Mouse (Mus musculus) kidney, adult 2 months (tissue): ENCODE measurements around the gene Shank2. TPM values are rescaled to one million over a fixed set of nuclear protein-coding genes. Genes with fewer than 3 reads are reported as not detected.
A peak's percentile ranks its signal among the peaks of the same experiment; 100 is the strongest.

Experiments
- DNase-seq: peaks from one replicate; pipeline ENCODE4 v3.0.0; 2021
- H3K27ac ChIP-seq: fragments of 200-500 bp; 2 replicates; pipeline ENCODE4 v1.5.1; 2012; ENCODE audit warnings: low read depth, low read length, control low read depth, inconsistent platforms; ENCODE audit not compliant: insufficient read depth
- H3K27me3 ChIP-seq: fragments of 200-500 bp; replicated peaks from 2 replicates; pipeline ENCODE4 v1.6.1; 2012; ENCODE audit warnings: mild to moderate bottlenecking, moderate library complexity, low read length, inconsistent platforms; ENCODE audit not compliant: control insufficient read depth, insufficient read depth
- H3K36me3 ChIP-seq: fragments of 200-500 bp; 2 replicates; pipeline ENCODE4 v1.6.1; 2012; ENCODE audit warnings: mild to moderate bottlenecking, moderate library complexity, low read length, inconsistent platforms; ENCODE audit not compliant: control insufficient read depth, insufficient read depth
- H3K4me1 ChIP-seq: fragments of 200-500 bp; 2 replicates; pipeline ENCODE4 v1.6.1; 2011; ENCODE audit warnings: low read length; ENCODE audit not compliant: control insufficient read depth, insufficient read depth
- H3K4me3 ChIP-seq: fragments of 200-500 bp; 2 replicates; pipeline ENCODE4 v1.5.1; 2011; ENCODE audit warnings: mild to moderate bottlenecking, low read depth, low read length, control low read depth; ENCODE audit not compliant: insufficient read depth
- CTCF ChIP-seq: fragments of 200-500 bp; conservative IDR thresholded peaks from 2 replicates; pipeline ENCODE4 v1.5.1; 2011; ENCODE audit warnings: low read depth, mild to moderate bottlenecking, control low read depth, low read length, moderate library complexity, mixed read lengths; ENCODE audit not compliant: insufficient read depth, insufficient read length
- POLR2A ChIP-seq: fragments of 200-500 bp; IDR thresholded peaks from one replicate; pipeline ENCODE4 v1.6.1; 2011; ENCODE audit warnings: low read depth, low read length, control low read depth
- WGBS: fragments of 180-500 bp; shearing (Covaris S2); methylation state at CpG from one replicate; pipeline ENCODE4 v1.1.7; 2018; 5-methylcytosine and 5-hydroxymethylcytosine counted together
- polyA plus RNA-seq: library from polyadenylated mRNA; depleted of rRNA; stranded (reverse); fragments of >200 nt; gene quantifications from 2 replicates; pipeline ENCODE4 v1.2.3, GENCODE M21; 2012

Gene Shank2
- polyA plus RNA-seq, 1 experiment = 16.1 TPM

DNA sequence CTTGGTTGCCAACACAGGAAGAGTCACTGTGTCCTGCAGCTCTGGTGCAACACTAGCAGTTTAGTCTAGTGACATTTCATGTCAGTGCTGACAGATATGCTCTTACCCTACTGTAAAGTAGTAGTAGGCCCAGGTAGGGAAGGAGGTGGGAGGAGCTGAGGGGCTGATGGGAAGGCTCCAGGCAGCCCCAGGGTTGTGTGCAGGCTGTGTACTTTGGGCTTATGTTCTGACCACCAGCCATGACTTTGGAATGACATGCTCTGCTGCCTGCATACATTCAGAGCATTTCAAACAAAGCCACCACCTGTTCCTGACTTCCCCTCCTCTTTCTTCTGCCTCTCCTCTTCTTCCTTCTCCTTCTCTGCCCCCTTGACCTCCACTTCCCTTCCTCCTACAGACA lies 211.0 kb downstream of the Shank2 start:
- DNase-seq = no peak
- Histone ChIP-seq H3K36me3 (no peaks in the 10 kb centered on the region), H3K4me1 (no peaks in the 10 kb centered on the region), H3K27me3 (no peaks in the 10 kb centered on the region), H3K4me3 (no peak overlapping the region), H3K27ac (no peak overlapping the region)
- no peak for TF ChIP-seq CTCF
- no peak for TF ChIP-seq POLR2A

DNA sequence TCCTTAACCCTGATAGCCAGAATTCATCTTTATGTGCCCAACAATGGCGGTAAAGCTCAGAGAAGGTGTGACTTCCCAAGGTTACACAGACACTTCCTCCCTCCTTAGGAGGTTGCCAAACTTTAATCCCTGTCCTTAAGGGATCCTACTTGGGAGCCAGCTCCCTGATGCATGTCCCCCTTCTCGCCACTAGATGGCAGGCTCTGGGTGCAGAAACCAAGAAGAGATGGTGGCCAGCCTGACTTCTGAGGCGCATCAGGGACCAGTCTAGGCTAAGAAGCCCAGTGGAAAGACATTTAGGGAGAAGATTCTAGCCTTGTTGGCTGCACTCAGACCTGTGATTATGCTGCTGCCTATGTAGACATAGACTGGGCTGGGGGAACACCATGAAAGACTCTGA lies 215.5 kb downstream of the Shank2 start:
- no peaks in the 10 kb centered on the region for H3K27me3 ChIP-seq
- H3K4me1 ChIP-seq = no peaks in the 10 kb centered on the region
- H3K36me3 ChIP-seq = no peaks in the 10 kb centered on the region
- no peak overlapping the region for H3K27ac ChIP-seq
- H3K4me3 ChIP-seq = no peak overlapping the region
- peak; percentile 74 for DNase-seq
- WGBS = 6% methylated on average over 3 of the region's 3 CpGs
- peak; percentile 91 for TF ChIP-seq CTCF
- TF ChIP-seq POLR2A = no peak

DNA sequence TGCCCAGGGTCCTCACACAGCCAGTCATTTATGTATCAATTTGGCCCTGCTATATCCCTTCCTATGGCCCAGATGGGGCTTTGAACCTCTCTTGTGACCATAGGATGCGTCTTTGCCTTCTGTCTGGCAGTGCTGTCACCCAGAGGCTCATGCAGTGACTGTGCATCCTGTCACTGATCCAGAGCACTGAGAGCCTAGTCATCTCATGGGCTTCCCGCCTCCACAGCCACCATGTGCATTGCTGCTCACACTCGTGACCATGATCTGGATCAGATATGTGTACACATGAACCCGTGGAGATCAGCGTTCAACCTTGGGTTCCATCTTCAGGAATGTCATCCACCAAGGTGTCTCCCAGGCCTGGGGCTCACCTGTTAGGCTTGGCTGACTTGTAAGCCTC lies 227.0 kb downstream of the Shank2 start:
- no peak for DNase-seq
- H3K36me3 ChIP-seq = no peaks in the 10 kb centered on the region
- no peak for TF ChIP-seq POLR2A
- TF ChIP-seq CTCF = no peak
- no peaks in the 10 kb centered on the region for H3K27me3 ChIP-seq
- H3K27ac ChIP-seq = no peak overlapping the region
- H3K4me1 ChIP-seq = no peaks in the 10 kb centered on the region
- no peak overlapping the region for H3K4me3 ChIP-seq
- WGBS = 86% methylated on average over 5 of the region's 5 CpGs

DNA sequence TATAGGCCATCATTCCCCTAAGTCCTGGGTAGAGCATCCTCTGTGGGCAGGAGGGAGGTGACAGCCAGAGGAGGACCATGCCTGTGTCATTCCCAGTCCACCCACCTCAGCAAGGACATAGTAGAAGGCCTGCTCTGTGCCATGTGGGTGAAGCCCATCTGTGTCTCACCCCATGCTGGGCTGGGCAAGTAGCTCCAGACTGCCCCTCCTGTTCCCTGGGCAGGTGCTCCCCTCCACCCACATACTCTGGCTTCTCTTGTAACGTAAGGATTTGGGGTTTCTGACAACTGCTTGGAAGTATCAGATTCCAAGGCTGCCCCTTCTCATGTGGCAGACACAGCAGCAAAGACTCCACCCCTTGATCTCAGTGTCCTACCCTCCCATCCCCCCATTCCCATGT lies 227.7 kb downstream of the Shank2 start:
- Histone ChIP-seq H3K27ac (no peak overlapping the region), H3K36me3 (no peaks in the 10 kb centered on the region), H3K4me1 (no peaks in the 10 kb centered on the region), H3K27me3 (no peaks in the 10 kb centered on the region), H3K4me3 (no peak overlapping the region)
- DNase-seq = no peak
- TF ChIP-seq CTCF (no peak), POLR2A (no peak)
- 71% methylated on average over 1 of the region's 1 CpGs for WGBS

DNA sequence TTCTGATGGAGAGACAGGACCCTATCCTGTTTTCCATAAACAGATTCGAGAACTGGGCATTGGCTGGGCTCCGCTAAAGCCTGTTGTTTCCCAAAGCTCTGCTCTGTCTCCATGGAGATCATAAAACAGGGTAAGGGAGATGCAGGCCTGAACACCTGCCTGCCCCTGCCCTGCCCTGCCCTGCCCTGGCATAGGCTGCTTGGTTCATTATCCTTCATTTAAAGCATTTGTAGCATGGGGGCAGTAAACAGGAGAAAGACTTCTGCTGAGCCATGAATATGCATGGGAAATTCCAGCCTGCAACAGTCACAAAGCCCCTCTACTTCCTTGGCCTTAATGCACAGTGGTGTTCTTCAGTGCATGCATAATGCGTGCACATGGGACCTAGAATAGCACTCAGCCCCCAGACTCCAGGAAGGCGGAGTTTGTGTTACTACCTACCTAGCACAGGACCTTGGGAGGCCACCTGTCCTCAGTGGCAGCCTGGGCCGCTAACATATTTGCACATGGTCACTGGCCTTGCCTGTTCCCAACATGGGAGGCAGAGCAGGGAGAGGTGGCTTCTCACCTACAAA lies 230.5 kb downstream of the Shank2 start:
- WGBS = 62% methylated on average over 5 of the region's 5 CpGs
- no peaks in the 10 kb centered on the region for H3K4me1 ChIP-seq
- H3K27ac ChIP-seq = no peak overlapping the region
- TF ChIP-seq POLR2A = no peak
- TF ChIP-seq CTCF = no peak
- H3K36me3 ChIP-seq = no peaks in the 10 kb centered on the region
- H3K27me3 ChIP-seq = no peaks in the 10 kb centered on the region
- no peak overlapping the region for H3K4me3 ChIP-seq
- no peak for DNase-seq

DNA sequence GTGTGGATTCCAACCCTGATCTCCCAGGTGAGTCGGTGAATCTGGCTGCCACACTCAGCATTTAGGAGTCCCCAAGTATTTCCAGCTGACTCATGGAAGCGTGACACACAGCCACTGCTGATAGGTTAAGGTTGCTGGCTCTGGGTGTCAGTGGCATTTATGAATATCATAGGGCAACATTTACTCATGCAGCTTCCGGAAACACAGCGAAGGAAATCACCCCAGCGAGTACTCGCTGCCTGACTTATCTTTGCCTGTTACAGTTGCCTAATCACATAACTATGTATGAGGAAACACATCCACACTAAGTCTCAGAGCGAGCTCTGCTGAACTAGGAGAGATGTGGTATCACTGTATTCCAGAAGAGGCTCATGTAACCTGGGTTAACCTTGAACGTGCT lies 231.8 kb downstream of the Shank2 start:
- Histone ChIP-seq H3K27ac (no peak overlapping the region), H3K27me3 (no peaks in the 10 kb centered on the region), H3K36me3 (no peaks in the 10 kb centered on the region), H3K4me1 (no peaks in the 10 kb centered on the region), H3K4me3 (no peak overlapping the region)
- no peak for DNase-seq
- WGBS = 60% methylated on average over 8 of the region's 8 CpGs
- no peak for TF ChIP-seq CTCF
- TF ChIP-seq POLR2A = no peak

DNA sequence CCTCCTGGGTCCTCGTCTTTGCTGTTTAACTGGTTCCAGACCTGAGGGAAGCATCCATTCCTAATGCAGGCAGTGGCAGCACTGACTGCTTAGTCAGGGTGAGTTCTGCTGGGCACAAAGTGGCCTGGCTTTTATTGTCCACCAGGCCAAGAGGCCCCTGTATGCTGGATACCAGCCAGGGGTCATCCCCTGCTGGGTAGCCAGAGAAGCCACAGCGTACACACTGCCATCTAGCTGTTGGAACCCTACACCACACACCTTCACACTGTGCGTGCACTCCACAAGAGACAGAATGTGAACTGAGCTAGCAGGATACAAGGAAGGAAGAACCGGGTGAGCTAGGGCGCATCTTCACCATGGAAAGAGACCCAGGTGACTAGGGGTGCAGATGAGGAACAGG lies 233.1 kb downstream of the Shank2 start:
- H3K4me1 ChIP-seq = no peaks in the 10 kb centered on the region
- DNase-seq = peak; percentile 38
- 66% methylated on average over 5 of the region's 5 CpGs for WGBS
- H3K36me3 ChIP-seq = no peaks in the 10 kb centered on the region
- no peaks in the 10 kb centered on the region for H3K27me3 ChIP-seq
- no peak overlapping the region for H3K27ac ChIP-seq
- no peak overlapping the region for H3K4me3 ChIP-seq
- TF ChIP-seq POLR2A (no peak), CTCF (no peak; the same call in 1 of the 2 replicates)
